Comparison of ENCODE assay signal across 10 mouse cellular contexts in genomic region chr3:61361338-61361737, GRCm38 (mm10). TPM values are rescaled to one million over a fixed set of nuclear protein-coding genes. Genes with fewer than 3 reads are reported as not detected.
DNase-seq lines count a peak whose midpoint lies in the region; ATAC-seq lines count a peak whose summit lies in the region.
"Had no signal": no experiment of that assay in that cellular context is flagged by ENCODE, and none has a peak within 500 bp of the region (broad histone marks: within the 10 kb centered on the region; RNA-seq: fewer than 3 reads in every experiment).

Gene Rap2b, plus strand, starts transcription at chr3:61361638.

- H3K4me1 ChIP-seq in embryonic facial prominence, embryonic 13.5 days, result peaks cover 6% of the 10 kb centered on the region
- peaks cover 3% of the 10 kb centered on the region; the same call in 1 of the 2 replicates for H3K4me1 ChIP-seq in hindbrain, embryonic 16.5 days (ENCODE audit: control insufficient read depth, insufficient read depth, low read depth, low read length)
- H3K4me1 ChIP-seq in midbrain, embryonic 15.5 days, result peaks cover 8% of the 10 kb centered on the region

- no peak within 1 kb of the TSS for H3K27ac ChIP-seq in embryonic facial prominence, embryonic 13.5 days
- H3K27ac ChIP-seq in hindbrain, embryonic 16.5 days (ENCODE audit: low read depth, low read length), result no peak within 1 kb of the TSS
- H3K27ac ChIP-seq in midbrain, embryonic 15.5 days, result no peak within 1 kb of the TSS

- DNase-seq in left cerebral cortex, adult 18-20 months (ENCODE audit: low spot score in 2 of 2), result no peak
- DNase-seq in left cerebral cortex, adult 9 months (ENCODE audit: low spot score in 2 of 2), result no peak
- no peak for DNase-seq in right cerebral cortex, postnatal 36 days (ENCODE audit: low spot score in 2 of 2)
- no peak for DNase-seq in cerebellum, adult 18-20 months
- no peak for DNase-seq in gastrocnemius, adult 18-20 months (ENCODE audit: low spot score)
- DNase-seq: thymus, postnatal 36 days had no signal

- no peaks in the 10 kb centered on the region for H3K9me3 ChIP-seq in embryonic facial prominence, embryonic 13.5 days
- H3K9me3 ChIP-seq in hindbrain, embryonic 16.5 days (ENCODE audit: control insufficient read depth, low read length), result no peaks in the 10 kb centered on the region
- no peaks in the 10 kb centered on the region for H3K9me3 ChIP-seq in midbrain, embryonic 15.5 days
- H3K9me3 ChIP-seq: intestine, embryonic 15.5 days had no signal

- H3K4me3 ChIP-seq in embryonic facial prominence, embryonic 13.5 days, result no peak within 1 kb of the TSS
- no peak within 1 kb of the TSS for H3K4me3 ChIP-seq in hindbrain, embryonic 16.5 days (ENCODE audit: low read length)
- no peak within 1 kb of the TSS for H3K4me3 ChIP-seq in midbrain, embryonic 15.5 days

- 79% methylated on average over 1 of the region's 1 CpGs for WGBS in embryonic facial prominence, embryonic 13.5 days
- WGBS in hindbrain, embryonic 16.5 days, result 88% methylated on average over 1 of the region's 1 CpGs
- WGBS in midbrain, embryonic 15.5 days, result 95% methylated on average over 1 of the region's 1 CpGs

- H3K9ac ChIP-seq in embryonic facial prominence, embryonic 13.5 days, result no peak within 1 kb of the TSS
- no peak within 1 kb of the TSS for H3K9ac ChIP-seq in hindbrain, embryonic 16.5 days (ENCODE audit: low read depth, low read length)
- H3K9ac ChIP-seq in midbrain, embryonic 15.5 days, result no peak within 1 kb of the TSS

- peak within 1 kb of the TSS; percentile 86; the same call in 1 of the 2 replicates for H3K4me2 ChIP-seq in embryonic facial prominence, embryonic 13.5 days
- H3K4me2 ChIP-seq in hindbrain, embryonic 16.5 days (ENCODE audit: low read length), result no peak within 1 kb of the TSS; the same call in 1 of the 2 replicates
- no peak within 1 kb of the TSS for H3K4me2 ChIP-seq in midbrain, embryonic 15.5 days

- H3K36me3 ChIP-seq in embryonic facial prominence, embryonic 13.5 days, result no peaks in the 10 kb centered on the region
- H3K36me3 ChIP-seq in hindbrain, embryonic 16.5 days (ENCODE audit: control insufficient read depth, insufficient read depth, low read length), result no peaks in the 10 kb centered on the region
- no peaks in the 10 kb centered on the region for H3K36me3 ChIP-seq in midbrain, embryonic 15.5 days (replicated peaks)
- H3K36me3 ChIP-seq: intestine, embryonic 15.5 days had no signal

- no peak for ATAC-seq in embryonic facial prominence, embryonic 13.5 days (ENCODE audit: insufficient number of reproducible peaks, insufficient read depth, low FRiP score, low TSS enrichment, low read depth)
- ATAC-seq in hindbrain, embryonic 16.5 days, result no peak
- no peak for ATAC-seq in midbrain, embryonic 15.5 days (replicated peaks)
- ATAC-seq: intestine, embryonic 15.5 days had no signal

- H3K27me3 ChIP-seq in embryonic facial prominence, embryonic 13.5 days, result no peaks in the 10 kb centered on the region
- no peaks in the 10 kb centered on the region for H3K27me3 ChIP-seq in hindbrain, embryonic 16.5 days (replicated peaks; ENCODE audit: control insufficient read depth, insufficient read depth, low read length)
- no peaks in the 10 kb centered on the region for H3K27me3 ChIP-seq in midbrain, embryonic 15.5 days (replicated peaks)
- H3K27me3 ChIP-seq: intestine, embryonic 15.5 days had no signal

RNA-seq across cellular contexts. Expression of gene Rap2b, which starts in this region (rescaled TPM):
- total RNA-seq in left cerebral cortex, adult 18-20 months (2021), result 10 to 100 TPM; 32.7 to 35.4 TPM
- polyA plus RNA-seq in embryonic facial prominence, embryonic 13.5 days (2015; fragmentation: Nextera tagmentation; extraction: Ambion mirVana), result 19.2 and 20.0 TPM in 2 replicates
- polyA plus RNA-seq in hindbrain, embryonic 16.5 days (2015; fragmentation: Nextera tagmentation; extraction: Ambion mirVana), result 10.3 and 10.7 TPM in 2 replicates
- 10.9 and 11.0 TPM in 2 replicates for polyA plus RNA-seq in midbrain, embryonic 15.5 days (2015; fragmentation: Nextera tagmentation; extraction: Ambion mirVana)
- 1 to 10 TPM; 1.1 TPM for total RNA-seq in gastrocnemius, adult 18-20 months (2021)

Comparison
In these comparisons a context has a peak if more than half of its experiments do, and no peak if none do; other contexts are left out.
1. RNA of gene Rap2b (total RNA-seq): 32.7 to 35.4 TPM in left cerebral cortex, adult 18-20 months; 1.1 TPM in gastrocnemius, adult 18-20 months; every median in the first group is over 10 times any median in the second.